Mouse (Mus musculus) effector memory CD4-positive, alpha-beta T cell, adult 5 months (primary cell): Measurements from ENCODE around the gene Tmem41b. TPM values are rescaled to one million over a fixed set of nuclear protein-coding genes. Genes with fewer than 3 reads are reported as not detected.

ENCODE experiments used
- polyA plus RNA-seq: library from polyadenylated mRNA; unstranded; fragments of 100-300 nt; shearing (Covaris generic); gene quantifications from one replicate; pipeline ENCODE4 v1.2.1, GENCODE M21; 2017

Gene Tmem41b
- 43.9 TPM for polyA plus RNA-seq

DNA sequence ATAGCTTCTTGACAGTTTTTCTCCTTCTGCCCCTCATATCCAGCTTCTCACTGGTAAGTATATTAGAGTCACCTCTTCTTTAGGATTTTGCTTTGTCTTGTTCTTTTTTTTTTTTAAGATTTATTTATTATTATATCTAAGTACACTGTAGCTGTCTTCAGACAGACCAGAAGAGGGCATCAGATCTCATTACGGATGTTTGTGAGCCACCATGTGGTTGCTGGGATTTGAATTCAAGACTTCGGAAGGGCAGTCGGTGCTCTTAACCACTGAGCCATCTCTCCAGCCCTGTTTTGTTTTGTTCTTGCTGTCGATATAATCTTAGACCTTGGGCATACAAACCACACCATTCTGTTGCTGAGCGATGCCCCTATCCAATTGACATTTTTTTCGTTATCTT lies at the start of gene Tmem41b:
Tmem41b (minus strand) TSS at position 155 of the 400 bp plus-strand sequence.

DNA sequence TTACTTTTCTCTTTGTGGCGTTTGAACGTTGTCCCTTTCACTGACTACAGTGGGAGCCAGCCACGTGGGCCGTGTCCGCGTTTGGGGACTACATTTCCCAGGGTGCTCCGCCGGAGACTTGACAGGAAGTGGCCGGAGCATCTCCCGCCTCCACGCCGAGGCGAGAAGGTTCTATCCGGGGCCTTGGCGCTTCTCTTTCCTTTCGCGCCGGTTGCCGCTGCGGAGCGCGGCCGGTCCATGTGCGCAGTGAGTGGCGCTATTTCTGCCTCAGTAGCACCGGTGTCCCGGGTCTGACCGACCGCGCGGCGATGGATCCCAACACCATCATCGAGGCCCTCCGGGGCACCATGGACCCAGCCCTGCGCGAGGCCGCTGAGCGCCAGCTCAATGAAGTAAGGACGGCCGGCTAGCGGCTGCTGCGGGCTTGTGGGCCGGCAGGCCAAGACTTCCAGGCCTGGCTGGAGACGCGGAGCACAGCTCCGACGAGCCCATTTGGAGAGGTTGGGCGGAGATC lies 31.4 kb upstream of the Tmem41b start, which contains the start of gene Ipo7:
Ipo7 (plus strand) TSS at position 158 of the 514 bp plus-strand sequence.

DNA sequence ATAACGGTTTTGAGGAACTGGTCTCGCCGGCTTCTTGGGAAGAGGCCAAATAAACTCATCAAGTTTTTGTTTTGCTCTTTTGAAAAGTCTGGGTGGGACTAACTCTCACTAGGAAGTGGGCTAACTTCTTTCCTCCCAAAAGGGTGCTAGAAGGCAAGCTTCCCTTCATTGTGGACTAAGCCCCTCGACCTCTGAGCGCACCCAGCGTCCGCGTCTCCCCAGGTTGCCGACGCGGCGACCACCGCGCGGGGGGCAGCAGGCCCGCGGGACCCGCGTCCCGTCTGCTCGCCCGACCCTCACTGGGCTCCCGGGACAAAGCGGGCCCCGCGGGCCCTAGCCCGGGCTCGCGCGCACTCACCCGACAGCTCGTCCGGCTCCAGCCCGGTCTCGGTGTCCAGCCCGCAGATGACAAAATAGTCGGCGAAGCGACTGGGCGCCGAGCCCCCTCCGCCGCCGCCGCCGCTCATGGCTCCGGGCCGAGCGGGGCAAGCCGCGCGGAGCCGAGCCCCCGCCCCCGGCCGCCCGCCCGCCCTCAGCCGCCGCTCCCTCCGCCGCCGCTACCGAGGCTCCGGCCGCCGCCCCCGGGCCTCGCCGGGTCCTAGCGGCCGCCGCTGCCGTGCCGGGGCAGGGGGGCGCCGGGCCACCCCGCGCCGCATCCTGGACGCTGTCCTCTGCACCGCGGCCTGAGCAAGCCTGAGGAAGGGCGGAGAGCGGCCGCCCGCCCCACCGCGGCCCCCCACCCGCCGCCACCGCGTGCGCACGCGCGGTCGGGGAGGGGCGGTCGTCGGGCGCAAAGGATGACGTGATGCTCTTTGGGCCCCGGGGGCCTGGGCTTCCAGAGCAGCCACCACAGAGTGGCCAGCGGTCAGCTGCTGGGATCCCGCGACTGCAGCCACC lies 26.8 kb downstream of the Tmem41b start, which contains the start of gene Dennd5a:
Dennd5a (minus strand) TSS at position 755 of the 897 bp plus-strand sequence.

Other genes starting within 250 kb of the Tmem41b start
- 92.4 TPM for gene Tmem9b, start 234.1 kb downstream of the Tmem41b start, polyA plus RNA-seq
- gene Nrip3, start 204.9 kb downstream of the Tmem41b start, polyA plus RNA-seq, result 0.92 TPM
- gene Scube2, start 121.2 kb downstream of the Tmem41b start, polyA plus RNA-seq, result not detected
- 12.0 TPM for gene Dennd5a, start 26.5 kb downstream of the Tmem41b start, polyA plus RNA-seq
- gene Ipo7, start 31.3 kb upstream of the Tmem41b start, polyA plus RNA-seq, result 35.8 TPM
- gene Zfp143, start 74.3 kb upstream of the Tmem41b start, polyA plus RNA-seq, result 23.8 TPM
- gene Wee1, start 135.1 kb upstream of the Tmem41b start, polyA plus RNA-seq, result 1.7 TPM
- gene Swap70, start 234.8 kb upstream of the Tmem41b start, polyA plus RNA-seq, result 7.9 TPM